Mouse (Mus musculus) embryonic stem cell, embryonic (primary cell): Measurements from ENCODE around the gene Akr1c14.

Experiments
- CTCF ChIA-PET, 4 experiments: fragments of 300-600 bp in 2 of 4; fragments of 350-600 bp in 2 of 4; sonication (Branson Sonifier 250); formaldehyde crosslinking; loops; one replicate each; lab custom pipeline; 2022; ENCODE audit warnings: inconsistent platforms in 2 of 4; lab: Charles Lee
- POLR2A ChIA-PET, 4 experiments: fragments of 300-600 bp in 2 of 4; fragments of 350-600 bp in 2 of 4; sonication (Branson Sonifier 250); formaldehyde crosslinking; loops; one replicate each; lab custom pipeline; 2022; ENCODE audit warnings: antibody characterized with exemption in 4 of 4, inconsistent platforms in 1 of 4; lab: Charles Lee

Gene Akr1c14

DNA sequence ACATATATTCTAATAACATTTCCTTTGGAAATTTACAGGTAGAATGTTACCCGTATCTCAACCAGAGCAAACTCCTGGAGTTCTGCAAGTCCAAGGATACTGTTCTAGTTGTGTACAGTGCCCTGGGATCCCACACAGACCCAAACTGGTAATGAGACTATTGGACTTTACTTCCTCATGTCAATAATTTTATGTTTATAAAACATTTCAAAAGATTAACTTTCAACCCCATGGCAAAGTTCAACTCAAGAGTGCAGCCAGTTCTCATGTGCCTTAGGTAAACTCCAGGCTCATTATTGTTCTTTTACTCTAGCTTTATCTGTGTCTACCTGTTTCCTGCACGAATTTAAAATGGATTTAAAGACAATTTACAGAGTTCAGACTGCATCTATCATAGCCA, at the start of gene Akr1c14:
TSS of gene Akr1c14 (plus strand) at position 293 of the 400 bp plus-strand sequence.
- CTCF ChIA-PET: no interaction called here

DNA sequence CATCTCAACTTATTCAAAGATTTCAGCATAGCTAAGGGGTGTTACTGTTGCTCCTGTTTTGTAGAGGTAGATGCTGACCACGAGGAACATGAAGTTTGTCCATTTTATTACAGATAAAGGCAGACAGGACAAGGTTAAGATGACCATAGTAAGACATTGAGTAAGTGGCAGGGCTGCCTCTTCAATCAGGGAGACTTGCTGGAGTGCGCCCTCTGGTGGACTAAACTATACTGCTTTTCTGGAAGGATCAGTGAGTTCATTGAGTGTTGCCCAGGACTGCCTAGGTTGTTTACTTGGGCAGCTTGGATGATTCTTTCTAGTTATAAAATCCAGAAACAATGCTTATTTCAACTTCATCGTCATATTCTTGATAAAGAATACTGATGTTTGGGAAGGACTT, 47.1 kb upstream of the Akr1c14 start:
- ChIA-PET CTCF (interaction anchor here (0.5 to 2.2 kb wide), 8 partner anchors 10 to 338 kb away, joined by 3 to 18 read pairs (median 4); no protein-coding TSS in a partner anchor), POLR2A (no interaction called here)

More for the DNA sequence above, at the start of gene Akr1c14:
- POLR2A ChIA-PET: no interaction called here

DNA sequence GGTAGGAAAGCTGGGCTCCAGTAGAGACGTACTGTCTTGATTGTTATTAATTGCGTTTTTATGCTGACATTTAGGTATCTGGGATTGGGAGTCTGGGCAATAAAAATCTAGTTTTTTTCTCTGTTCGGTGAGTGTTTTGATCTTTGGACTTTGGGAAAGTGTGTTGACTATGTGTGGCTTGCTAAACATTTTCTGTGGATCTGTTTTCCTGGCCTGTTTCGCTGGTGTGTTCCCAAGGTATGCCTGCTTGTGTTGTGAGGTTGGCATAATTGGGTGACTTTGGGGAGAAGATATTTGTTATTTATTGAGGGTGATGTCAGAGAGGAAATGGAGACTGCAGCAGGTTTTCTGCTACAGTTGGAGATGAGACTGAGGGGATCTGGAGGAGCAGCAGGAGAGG, 38.0 kb upstream of the Akr1c14 start:
- CTCF ChIA-PET: interaction anchor here in 1 of 4 experiments (1.3 kb wide), 1 partner anchor 9 kb away, joined by 3 read pairs; no protein-coding TSS in a partner anchor
- POLR2A ChIA-PET: no interaction called here

DNA sequence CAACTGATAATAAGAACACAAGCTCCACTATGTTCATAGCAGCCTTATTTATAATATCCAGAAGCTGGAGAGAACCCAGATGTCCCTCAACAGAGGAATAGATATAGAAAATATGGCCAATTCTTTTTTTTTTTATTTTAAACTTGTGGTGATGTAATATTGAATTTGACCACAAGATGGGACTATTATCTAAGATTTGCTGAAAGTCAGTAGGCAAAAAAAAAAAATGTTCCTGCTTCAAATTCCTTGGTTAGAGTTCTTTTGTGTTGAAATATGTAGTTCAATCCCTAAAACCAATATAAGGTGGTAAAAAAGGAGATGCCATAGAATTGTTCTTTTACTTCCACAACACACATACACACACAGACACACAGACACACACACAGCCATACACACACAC, 35.0 kb upstream of the Akr1c14 start:
- ChIA-PET CTCF (no interaction called here), POLR2A (no interaction called here)

DNA sequence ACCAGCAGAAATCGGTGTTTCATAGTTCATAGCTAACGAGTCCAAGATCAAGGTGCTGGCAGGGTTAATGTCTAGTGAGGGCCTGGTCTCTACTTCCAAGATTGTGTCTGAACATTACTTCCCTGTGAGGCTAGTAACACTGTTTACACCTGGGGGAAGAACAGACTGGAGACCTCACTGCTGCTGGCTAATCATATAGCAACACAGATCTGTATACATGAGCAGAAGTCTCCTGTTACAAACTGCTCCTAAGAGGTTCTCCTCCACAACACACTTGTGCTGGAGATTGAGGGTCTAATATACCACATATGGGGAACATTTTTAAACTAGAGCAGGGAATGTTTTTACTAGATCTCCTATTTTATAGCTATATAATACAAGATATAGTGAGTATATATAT, 18.9 kb upstream of the Akr1c14 start:
- ChIA-PET POLR2A (no interaction called here), CTCF (no interaction called here)

DNA sequence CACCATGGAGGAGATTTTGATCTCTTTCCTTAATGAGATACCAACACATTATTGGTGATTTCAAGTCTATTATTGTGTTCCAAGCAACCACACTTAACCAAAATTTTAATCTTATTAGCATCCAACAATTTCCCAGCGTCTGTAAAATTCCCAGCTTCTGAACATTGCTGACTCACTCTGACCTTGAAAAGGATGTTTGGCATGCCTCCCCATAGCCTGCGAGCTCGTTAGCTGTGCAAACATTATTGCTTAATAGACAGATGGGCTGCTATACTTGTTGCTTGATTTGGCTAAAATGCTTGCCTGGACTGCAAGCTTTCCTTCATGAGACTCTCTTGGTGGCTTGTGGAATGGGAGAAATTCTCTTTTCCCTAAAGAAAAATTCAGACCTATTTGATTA, 16.3 kb upstream of the Akr1c14 start:
- CTCF ChIA-PET: no interaction called here
- POLR2A ChIA-PET: no interaction called here

DNA sequence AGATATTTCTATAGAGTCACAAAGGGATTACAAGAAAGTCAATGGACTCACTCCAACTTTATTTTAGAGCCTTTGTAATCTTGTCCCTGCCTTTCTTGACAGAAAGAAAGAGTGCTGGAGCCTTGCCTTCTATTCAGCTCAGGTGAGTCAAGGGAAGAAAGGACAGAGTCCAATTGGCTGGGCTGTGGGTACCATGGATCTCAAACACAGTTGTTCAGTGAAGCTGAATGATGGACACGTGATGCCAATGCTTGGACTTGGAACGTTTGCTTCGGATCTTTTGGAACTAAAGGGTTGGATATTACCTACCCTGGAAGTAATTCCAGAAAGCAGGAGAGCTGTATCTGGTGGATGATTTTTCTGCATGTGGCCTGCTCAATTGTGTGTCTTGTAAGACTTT, 13.8 kb upstream of the Akr1c14 start:
- CTCF ChIA-PET: no interaction called here
- POLR2A ChIA-PET: no interaction called here

DNA sequence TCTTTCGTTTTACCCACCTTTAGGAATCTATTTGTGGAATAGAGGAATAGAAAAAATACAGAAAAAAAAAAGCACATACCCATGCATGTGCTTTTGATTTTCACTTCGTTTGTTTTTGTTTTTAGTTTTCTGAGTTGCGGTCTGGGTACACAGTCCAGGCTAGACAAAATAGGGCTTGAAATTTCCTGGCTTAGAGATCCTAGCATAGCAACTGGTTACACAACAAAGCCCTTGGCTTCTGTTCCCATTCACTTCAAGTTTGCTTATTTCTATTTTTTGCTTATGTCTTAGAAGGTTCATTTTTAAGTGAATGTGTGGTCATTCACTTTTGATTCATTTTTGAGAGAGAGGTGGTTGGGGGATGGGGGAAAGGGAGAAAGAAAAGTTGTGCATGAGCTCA, 2.7 kb upstream of the Akr1c14 start:
- CTCF ChIA-PET: no interaction called here

DNA sequence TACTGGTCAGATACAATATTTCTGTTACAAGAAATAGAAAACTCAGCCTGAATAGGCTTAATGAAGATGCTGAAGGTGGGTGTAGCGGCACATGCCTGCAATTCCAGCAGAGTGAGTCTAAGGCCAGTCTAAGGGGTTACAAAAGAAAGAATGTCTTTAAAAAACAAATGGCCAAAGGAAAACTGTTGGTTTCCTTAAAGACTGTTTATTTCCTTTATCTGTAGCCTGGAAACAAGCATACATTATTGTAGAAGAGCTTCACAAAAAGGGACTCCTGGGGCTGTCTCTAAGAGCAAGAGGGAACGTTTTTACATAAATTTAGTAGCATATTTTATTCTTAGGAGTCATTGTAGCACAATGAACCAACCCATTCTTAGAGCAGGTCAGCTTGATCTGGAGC, 2.0 kb upstream of the Akr1c14 start:
- POLR2A ChIA-PET: interaction anchor here in 2 of 4 experiments (0.7 to 1.8 kb wide), 2 partner anchors 9 to 10 kb away, joined by 4 to 11 read pairs; no protein-coding TSS in a partner anchor

More for the DNA sequence above, 2.7 kb upstream of the Akr1c14 start:
- POLR2A ChIA-PET: interaction anchor here in 2 of 4 experiments (0.7 to 1.8 kb wide), 2 partner anchors 10 kb away, joined by 4 to 11 read pairs; no protein-coding TSS in a partner anchor

DNA sequence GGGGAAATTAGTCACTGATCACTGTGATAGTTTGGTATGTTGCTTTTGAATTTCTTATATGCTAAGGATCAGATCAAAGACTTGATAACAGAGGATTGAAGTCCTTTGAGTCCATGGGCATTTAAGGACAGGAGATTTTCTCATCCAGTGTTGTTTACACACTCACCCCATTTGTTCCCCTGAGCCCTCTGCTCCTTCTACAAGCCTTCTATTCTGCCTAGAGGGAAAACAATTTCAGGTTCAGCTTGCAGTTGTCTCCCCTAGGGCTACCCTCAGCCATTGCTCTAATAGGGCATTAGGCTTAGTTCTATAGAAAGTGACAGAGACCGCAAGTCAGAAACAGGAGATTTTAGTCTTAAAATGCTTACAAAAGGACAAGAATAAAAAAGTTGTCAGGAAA, 585 bp upstream of the Akr1c14 start:
- POLR2A ChIA-PET: no interaction called here
- CTCF ChIA-PET: no interaction called here

More for the DNA sequence above, 2.0 kb upstream of the Akr1c14 start:
- CTCF ChIA-PET: no interaction called here

DNA sequence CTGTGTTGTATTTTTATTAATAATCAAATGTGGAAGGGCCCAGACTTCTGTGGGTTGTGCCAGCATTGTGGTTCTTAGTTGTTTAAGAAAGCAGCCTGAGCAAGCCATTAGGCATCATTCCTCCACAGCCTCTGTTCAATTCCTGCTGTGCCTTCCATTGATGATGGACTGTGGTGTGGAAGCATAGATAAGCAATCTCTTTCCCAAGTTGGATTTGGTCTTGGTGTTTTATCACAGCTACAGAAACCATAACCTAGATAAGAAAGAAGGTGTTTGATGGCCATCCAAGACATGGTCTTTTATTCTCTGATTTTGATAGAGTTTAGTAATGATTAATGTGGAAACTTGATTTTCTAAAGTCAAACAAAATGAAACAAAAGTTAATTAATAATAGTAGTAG, 844 bp downstream of the Akr1c14 start:
- CTCF ChIA-PET: no interaction called here
- POLR2A ChIA-PET: no interaction called here

DNA sequence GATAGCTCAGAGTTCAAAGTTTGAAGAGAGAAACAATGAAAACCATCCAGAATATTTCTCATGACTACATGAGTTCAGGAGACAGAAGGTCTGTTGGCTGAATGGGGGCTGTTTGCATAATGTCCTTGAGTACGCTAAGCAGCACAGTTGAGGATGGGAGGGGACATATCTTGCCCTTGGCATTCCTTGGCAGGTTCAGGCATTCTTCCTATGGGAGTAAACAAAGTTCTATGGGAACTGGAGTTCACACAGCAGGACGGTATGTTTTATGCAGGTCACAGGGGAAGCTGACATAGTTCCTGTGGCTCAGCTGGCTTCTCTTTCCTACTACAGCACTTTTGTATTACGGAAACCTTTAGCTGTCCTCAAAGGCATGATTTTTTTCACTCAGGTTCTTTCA, 6.6 kb downstream of the Akr1c14 start:
- CTCF ChIA-PET: no interaction called here
- POLR2A ChIA-PET: interaction anchor here in 2 of 4 experiments (0.5 to 1.2 kb wide), 2 partner anchors 9 to 24 kb away, joined by 3 to 11 read pairs; no protein-coding TSS in a partner anchor

DNA sequence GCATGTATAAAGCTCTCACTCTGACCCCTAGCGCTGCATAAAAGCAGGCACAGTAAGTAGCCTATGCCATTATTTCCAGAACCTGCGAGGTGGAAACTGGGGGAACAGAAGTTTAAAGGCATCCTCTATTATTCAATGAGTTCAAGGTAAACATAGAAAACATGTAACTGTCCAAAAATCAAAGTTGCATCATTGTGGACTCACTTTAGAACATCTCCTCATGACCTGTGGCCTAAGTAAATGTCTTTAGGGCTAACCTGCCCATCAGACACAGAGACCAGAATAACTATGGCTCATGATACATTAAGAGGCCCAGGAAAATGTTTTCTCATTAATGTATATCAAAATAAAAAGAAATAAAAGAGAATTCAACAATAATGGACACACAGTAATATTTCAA, 7.4 kb downstream of the Akr1c14 start:
- CTCF ChIA-PET: no interaction called here
- POLR2A ChIA-PET: interaction anchor here in 2 of 4 experiments (0.5 to 1.3 kb wide), 2 partner anchors 9 to 10 kb away, joined by 4 to 11 read pairs; no protein-coding TSS in a partner anchor

DNA sequence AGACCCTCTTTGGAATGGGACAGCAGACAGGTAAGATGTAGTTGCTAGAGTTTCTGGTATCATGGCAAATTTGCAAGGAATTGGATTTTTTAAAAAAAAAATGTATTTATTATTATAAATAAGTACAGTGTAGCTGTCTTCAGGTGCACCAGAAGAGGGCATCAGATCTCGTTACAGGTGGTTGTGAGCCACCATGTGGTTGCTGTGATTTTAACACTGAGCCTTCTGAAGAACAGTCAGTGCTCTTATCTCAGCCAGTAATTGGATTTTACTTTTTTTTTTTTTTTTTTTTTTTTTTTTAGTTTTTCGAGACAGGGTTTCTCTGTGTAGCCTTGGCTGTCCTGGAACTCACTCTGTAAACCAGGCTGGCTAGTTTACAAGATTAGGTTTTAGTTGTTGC, 9.4 kb downstream of the Akr1c14 start:
- CTCF ChIA-PET: interaction anchor here in 1 of 4 experiments (0.7 kb wide), 1 partner anchor 528 kb away, joined by 4 read pairs; no protein-coding TSS in a partner anchor
- POLR2A ChIA-PET: interaction anchor here in 1 of 4 experiments (0.6 kb wide), 1 partner anchor 24 kb away, joined by 3 read pairs; no protein-coding TSS in a partner anchor

DNA sequence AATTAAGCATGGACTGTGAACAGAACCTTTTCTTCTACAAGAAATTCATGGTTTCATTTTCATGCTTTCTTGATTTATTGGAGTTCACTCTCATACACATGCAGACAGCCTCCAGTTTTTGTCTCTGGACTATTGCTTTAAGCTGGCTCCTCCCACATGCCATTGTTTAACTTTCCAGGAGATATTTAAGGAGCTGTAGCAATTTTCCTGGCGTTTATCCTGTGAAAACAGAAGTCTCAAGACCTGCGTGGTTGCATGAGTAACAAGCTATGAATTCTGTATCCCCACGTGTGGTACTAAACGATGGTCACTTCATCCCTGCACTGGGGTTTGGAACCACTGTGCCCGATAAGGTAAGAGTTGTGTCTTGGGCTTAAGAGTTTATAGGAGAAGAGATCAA, 10.6 kb downstream of the Akr1c14 start:
- CTCF ChIA-PET: no interaction called here
- POLR2A ChIA-PET: interaction anchor here in 1 of 4 experiments (0.6 kb wide), 1 partner anchor 154 kb away, joined by 3 read pairs; no protein-coding TSS in a partner anchor

DNA sequence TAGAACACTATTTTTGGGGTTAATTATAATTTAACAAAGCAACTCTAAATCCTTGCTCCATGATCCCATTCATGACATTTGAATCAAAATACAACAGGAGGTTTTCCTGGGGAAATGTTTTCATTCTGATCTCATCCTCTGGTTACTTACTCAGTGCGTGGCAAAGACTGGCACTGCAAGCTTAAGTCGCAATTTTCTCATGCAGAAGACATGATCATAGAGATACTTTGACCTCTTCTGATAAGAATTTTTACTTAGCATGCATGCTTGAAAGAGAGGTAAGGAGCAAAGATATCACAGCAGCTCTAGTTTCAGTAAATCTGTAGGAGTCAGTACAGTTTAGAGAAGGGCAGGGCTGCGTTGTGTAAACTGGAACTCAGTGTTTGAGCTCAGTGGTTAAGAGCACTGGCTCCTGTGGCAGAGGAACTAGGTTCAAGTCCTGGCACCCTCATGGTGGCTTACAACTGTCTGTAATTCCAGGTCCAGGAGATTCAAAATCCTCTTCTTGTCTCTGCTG, 11.5 kb downstream of the Akr1c14 start:
- CTCF ChIA-PET: no interaction called here
- POLR2A ChIA-PET: no interaction called here

DNA sequence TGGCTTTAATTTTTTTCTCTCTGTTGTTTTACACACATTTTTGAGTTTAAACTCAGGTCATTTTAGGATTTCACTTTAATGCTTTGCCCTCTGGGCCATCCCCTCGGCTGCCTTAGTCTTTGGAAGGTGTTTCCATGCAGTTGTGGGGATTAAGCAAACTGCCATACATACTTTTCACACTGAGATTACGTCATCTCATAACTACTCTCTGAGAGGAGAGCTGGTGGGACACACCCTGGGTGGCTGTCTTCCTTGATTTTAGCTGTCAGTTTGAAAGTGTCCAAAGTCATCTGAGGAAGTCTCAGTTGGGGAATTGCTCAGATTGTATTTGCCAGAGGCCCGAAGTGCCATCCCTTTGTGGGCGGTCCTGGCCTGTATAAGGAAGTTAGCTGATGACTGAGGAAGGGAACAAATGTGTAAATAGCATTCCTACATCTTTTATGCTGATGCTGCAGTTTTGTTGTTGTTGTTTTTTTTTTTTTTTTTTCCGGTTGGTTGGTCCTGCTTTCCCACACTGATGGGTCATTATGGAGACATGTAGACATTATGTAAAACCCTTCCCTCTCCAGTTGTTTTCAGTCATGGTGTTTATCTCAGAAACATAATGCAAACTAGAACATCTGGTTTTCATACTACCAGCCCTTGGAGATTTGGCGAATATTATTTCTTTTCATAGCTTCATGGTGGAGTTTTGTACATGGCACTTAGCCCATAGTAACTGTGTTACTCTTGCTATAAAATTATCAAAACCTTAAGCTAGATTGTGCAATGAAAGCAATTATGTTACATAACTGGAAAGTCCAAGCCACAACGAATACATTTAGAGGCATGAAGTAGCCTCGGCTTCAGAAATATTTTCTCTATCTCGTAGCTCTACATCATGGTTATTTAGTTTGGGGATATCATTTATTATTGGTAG, 28.0 kb downstream of the Akr1c14 start:
- ChIA-PET CTCF (interaction anchor here in 2 of 4 experiments (1.2 to 1.4 kb wide), 2 partner anchors 12 to 34 kb away, joined by 3 to 5 read pairs; no protein-coding TSS in a partner anchor), POLR2A (no interaction called here)

DNA sequence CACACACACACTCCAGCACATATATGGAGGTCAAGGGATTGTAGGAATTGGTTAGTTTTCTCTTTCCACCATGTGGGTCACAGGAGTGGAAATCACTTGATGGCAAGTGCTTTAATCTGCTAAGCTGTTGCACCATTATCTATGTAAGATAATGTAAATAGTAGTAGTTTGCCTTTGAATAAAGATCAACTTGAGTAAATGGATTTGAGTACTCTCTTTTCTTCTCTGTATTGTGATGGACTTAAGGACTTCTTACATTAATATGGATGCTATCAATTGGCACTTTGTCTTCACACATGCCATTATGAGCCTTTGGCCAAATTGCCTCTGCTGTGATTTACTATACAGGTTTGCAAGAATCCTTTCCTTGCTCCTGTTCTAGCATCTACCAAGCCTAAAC, 31.1 kb downstream of the Akr1c14 start:
- CTCF ChIA-PET: no interaction called here
- POLR2A ChIA-PET: interaction anchor here in 1 of 4 experiments (1.1 kb wide), 1 partner anchor 25 kb away, joined by 3 read pairs; no protein-coding TSS in a partner anchor

DNA sequence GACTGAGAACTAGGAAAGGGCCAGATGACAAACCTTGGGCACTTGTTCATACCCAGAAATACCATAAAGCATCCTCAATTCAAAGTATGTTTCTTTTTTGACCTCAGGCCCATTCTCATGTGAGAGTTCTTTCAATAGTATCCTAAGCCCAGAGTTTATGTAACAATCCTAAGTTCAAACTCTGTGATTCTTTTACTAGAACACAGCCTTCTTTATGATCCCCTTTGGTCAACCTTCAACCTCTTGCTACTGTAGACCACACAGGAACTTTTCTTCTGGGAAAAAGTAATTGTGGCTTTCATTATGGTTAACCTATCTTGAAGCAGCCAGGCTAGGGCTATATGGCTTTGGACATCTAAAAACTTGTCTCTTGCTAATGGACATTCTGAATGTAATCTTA, 52.9 kb downstream of the Akr1c14 start:
- CTCF ChIA-PET: no interaction called here
- POLR2A ChIA-PET: no interaction called here

DNA sequence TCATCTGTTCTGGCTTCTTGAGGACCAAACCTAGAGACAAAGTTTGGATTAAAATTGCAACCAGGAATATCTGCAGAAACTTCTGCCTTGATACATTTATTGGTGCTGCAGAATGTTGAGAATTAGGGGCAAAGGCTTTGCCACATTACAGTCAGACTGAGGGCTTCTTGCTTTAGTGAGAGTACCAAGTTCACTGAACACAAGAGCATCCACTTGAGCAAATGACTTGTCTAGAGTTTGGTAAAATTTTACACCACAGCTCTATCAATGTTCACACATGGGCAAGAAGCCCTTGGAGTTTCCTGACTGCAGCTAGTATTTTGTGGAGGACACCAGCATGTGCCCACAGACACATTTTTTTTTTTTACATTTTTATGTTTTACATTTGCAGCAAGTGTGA, 53.9 kb downstream of the Akr1c14 start:
- ChIA-PET POLR2A (interaction anchor here in 1 of 4 experiments (0.6 kb wide), 1 partner anchor 207 kb away, joined by 4 read pairs; no protein-coding TSS in a partner anchor), CTCF (no interaction called here)
